Mouse (Mus musculus) embryonic facial prominence, embryonic 10.5 days (tissue): ENCODE measurements around the gene Pskh1. TPM values are rescaled to one million over a fixed set of nuclear protein-coding genes. Genes with fewer than 3 reads are reported as not detected.
A peak's percentile ranks its signal among the peaks of the same experiment; 100 is the strongest.

ENCODE experiments used
- DNase-seq: peaks from one replicate; pipeline ENCODE4 v3.0.0-alpha.2; 2017; ENCODE audit warnings: low spot score
- H3K27ac ChIP-seq: fragments of 300-500 bp; sonication (generic); replicated peaks from 2 replicates; pipeline ENCODE4 v1.5.1; 2016; ENCODE audit warnings: mild to moderate bottlenecking
- H3K27me3 ChIP-seq: fragments of 300-500 bp; sonication (generic); replicated peaks from 2 replicates; pipeline ENCODE4 v1.6.1; 2016; ENCODE audit warnings: low read depth, mild to moderate bottlenecking; ENCODE audit not compliant: poor library complexity, severe bottlenecking
- H3K36me3 ChIP-seq: fragments of 300-500 bp; sonication (generic); replicated peaks from 2 replicates; pipeline ENCODE4 v1.6.1; 2016; ENCODE audit warnings: mild to moderate bottlenecking, moderate library complexity
- H3K4me1 ChIP-seq: fragments of 300-500 bp; sonication (generic); 2 replicates; pipeline ENCODE4 v1.6.1; 2016
- H3K4me3 ChIP-seq: fragments of 300-500 bp; sonication (generic); 2 replicates; pipeline ENCODE4 v1.5.1; 2016; ENCODE audit warnings: mild to moderate bottlenecking, moderate library complexity
- H3K9me3 ChIP-seq: fragments of 300-500 bp; sonication (generic); 2 replicates; pipeline ENCODE4 v1.6.1; 2016; ENCODE audit warnings: mild to moderate bottlenecking
- WGBS: fragments of 180-500 bp; shearing (Covaris S2); methylation state at CpG from one replicate; pipeline ENCODE4 v1.1.7; 2016; 5-methylcytosine and 5-hydroxymethylcytosine counted together
- microRNA-seq: library from miRNA; unstranded; fragments of <30 nt; microRNA quantifications from one replicate; pipeline ENCODE4, GENCODE M21; 2017
- polyA plus RNA-seq: library from polyadenylated mRNA; unstranded; fragments of >200 nt; fragmentation: Nextera tagmentation; extraction: Ambion mirVana; gene quantifications from 2 replicates; pipeline ENCODE4 v1.2.1, GENCODE M21; 2016

Gene Pskh1
- polyA plus RNA-seq, 1 experiment from 2014 or later: 38.1 TPM

DNA sequence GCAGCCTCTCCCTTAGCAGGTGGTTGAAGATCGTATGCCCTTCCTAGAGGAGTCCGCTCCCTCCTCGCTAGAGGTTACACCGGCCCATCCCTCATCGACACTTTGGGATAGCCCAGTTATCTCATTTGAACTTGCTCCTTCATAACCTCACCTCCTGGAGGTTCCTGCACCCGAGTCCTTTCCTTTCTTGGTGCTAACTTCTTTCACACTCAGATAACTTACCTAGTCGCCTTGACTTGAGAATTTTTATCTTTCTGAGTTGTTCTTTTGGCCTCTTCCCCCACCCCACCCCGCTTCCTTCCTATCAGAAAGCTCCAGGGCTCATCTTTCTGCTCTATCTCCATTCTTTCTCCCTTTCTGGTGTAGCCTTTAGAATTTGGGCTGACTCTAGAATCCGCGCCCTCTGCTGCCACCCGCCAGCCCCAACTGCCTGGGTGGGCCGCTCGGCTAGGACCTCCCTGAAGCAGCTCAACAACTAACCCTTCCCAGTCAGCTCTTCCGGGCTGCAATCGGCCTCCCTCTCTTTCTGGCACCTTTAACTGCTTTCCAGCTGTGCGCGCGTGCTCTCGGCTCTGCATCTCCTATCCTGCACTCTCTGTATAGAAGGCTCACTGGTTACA lies 66.6 kb downstream of the Pskh1 start:
- peaks cover 30% of the 10 kb centered on the region for H3K27me3 ChIP-seq
- peak; percentile 79 for DNase-seq
- H3K36me3 ChIP-seq: 0 out of 2 replicates have a peak, but pooled peaks cover 2% of the 10 kb centered on the region
- H3K9me3 ChIP-seq: no peaks in the 10 kb centered on the region
- peaks cover 38% of the 10 kb centered on the region for H3K4me1 ChIP-seq
- peak overlapping the region; percentile 72 for H3K4me3 ChIP-seq
- H3K27ac ChIP-seq: peak overlapping the region; percentile 85
- WGBS: 8% methylated on average over 19 of the region's 19 CpGs

DNA sequence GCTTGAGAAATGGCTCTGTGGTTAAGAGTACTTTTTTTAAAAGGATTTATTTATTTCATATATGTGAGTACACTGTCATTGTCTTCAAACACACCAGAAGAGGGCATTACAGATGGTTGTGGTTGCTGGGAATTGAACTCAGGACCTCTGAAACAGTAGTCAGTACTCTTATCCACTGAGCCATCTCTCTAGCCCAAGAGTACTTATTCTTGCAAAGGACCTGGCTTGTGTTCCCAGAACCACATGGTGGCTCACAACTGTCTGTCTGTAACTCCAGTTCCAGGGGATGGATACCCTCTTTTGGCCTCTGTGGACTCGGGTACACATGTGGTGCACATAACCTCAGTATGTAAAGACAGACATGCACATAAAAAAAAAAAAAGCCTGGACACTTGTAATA lies 69.1 kb downstream of the Pskh1 start:
- DNase-seq: no peak
- peaks cover 27% of the 10 kb centered on the region for H3K4me1 ChIP-seq
- H3K36me3 ChIP-seq: no peaks in the 10 kb centered on the region
- no peak overlapping the region for H3K27ac ChIP-seq
- no peaks in the 10 kb centered on the region for H3K9me3 ChIP-seq
- no peak overlapping the region for H3K4me3 ChIP-seq
- H3K27me3 ChIP-seq: peaks cover 27% of the 10 kb centered on the region
- 85% methylated on average over 1 of the region's 1 CpGs for WGBS

DNA sequence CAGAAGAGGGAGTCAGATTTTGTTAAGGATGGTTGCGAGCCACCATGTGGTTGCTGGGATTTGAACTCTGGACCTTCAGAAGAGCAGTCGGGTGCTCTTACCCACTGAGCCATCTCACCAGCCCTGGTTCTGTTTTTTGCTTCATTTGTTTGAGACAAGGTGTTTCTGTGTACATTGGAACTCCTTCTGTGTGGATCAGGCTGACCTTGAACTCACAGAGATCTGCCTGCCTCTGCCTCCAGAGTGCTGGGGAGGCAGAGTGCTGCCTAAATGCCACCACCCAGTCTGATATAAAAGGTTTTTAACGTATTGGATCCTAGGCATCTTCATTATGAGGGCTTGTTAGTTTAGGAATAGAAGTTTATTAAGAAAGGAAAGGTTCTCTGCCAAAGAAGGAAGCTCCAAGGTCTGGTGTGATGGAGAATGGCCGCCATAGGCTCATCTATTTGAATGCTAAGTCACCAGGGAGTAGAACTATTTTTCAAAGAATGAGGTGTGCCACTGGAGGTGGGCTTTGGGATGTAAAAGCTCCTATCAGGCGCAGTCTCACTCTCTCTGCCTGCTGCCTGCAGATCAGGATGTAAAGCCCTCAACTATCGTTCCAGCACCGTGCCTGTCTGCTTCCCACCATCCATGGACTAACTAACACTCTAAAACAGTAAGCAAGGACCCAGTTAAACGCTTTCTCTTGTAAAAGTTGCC lies 70.9 kb downstream of the Pskh1 start:
- peaks cover 11% of the 10 kb centered on the region for H3K4me1 ChIP-seq
- H3K27ac ChIP-seq: no peak overlapping the region
- 79% methylated on average over 8 of the region's 8 CpGs for WGBS
- H3K36me3 ChIP-seq: no peaks in the 10 kb centered on the region
- peaks cover 20% of the 10 kb centered on the region for H3K27me3 ChIP-seq
- DNase-seq: no peak
- no peaks in the 10 kb centered on the region for H3K9me3 ChIP-seq
- no peak overlapping the region for H3K4me3 ChIP-seq

DNA sequence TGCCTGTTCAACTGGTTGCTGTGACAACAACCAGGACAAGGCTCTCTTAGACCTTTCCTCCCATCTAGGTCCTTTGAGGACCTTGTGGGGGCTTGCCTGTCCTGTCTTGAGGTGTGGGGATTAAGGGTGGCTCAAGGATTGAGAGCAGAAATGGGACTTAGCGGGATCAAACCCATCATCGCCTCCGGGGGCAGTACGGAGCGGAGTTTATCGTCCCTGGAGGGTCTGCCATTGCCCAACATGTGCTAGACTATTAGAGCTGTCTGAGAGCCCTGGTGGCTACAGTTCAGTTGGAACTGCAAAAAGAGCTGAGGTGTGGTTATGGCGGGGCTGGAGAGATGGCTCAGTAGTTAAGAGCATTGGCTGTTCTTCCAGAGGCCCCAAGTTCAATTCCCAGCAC lies 75.1 kb downstream of the Pskh1 start:
- Histone ChIP-seq H3K4me3 (no peak overlapping the region), H3K27me3 (no peaks in the 10 kb centered on the region), H3K27ac (no peak overlapping the region), H3K36me3 (no peaks in the 10 kb centered on the region), H3K4me1 (no peaks in the 10 kb centered on the region), H3K9me3 (peaks cover 4% of the 10 kb centered on the region; the same call in 1 of the 2 replicates)
- DNase-seq: no peak
- WGBS: 63% methylated on average over 7 of the region's 7 CpGs

DNA sequence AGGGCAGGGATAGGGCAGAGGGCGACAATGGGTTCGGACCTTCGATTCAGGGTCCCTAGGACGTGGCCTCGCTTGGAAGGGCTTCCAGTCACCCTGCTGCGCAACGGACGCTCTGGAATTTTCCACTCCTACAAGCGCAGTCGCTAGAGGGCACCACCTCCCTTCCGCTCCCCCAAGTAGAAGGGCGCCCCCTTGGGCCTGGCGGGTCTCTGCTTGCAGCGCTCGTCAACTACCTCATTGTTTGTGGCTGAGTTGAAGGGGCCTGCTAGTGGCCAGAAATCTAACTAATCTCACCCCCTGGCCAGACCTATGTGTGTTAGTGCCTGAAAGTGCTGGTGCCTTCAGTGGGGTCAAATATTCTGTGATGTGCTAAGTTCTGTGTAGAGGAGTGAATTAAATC lies 79.1 kb downstream of the Pskh1 start, which contains the start of gene Dpep3:
TSS of gene Dpep3 (minus strand) at position 105 of the 400 bp plus-strand sequence.
- 92% methylated on average over 15 of the region's 15 CpGs for WGBS
- Histone ChIP-seq H3K36me3 (no peaks in the 10 kb centered on the region), H3K9me3 (peaks cover 4% of the 10 kb centered on the region; the same call in 1 of the 2 replicates), H3K27me3 (no peaks in the 10 kb centered on the region), H3K4me1 (no peaks in the 10 kb centered on the region), H3K27ac (no peak within 1 kb of the TSS), H3K4me3 (no peak within 1 kb of the TSS)
- DNase-seq: no peak

DNA sequence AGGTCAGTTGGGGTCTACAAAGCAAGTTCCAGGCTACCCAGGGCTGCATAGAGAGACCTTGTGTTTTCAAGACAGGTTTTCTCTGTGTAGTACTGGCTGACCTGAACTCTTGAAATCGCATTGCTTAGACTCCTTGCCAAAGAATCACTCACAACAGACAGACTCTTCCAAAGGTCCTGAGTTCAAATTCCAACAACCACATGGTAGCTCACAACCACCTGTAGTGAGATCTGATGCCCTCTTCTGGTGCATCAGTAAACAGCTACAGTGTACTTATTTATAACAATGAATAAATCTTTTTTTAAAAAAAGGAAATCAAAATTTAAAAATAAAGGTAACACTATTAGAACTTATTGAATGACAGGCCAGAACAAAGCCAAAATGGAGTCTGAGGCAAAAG lies 80.9 kb downstream of the Pskh1 start:
- H3K4me3 ChIP-seq: no peak overlapping the region
- no peaks in the 10 kb centered on the region for H3K27me3 ChIP-seq
- H3K4me1 ChIP-seq: no peaks in the 10 kb centered on the region
- DNase-seq: no peak
- H3K9me3 ChIP-seq: peaks cover 4% of the 10 kb centered on the region; the same call in 1 of the 2 replicates
- 89% methylated on average over 1 of the region's 1 CpGs for WGBS
- H3K36me3 ChIP-seq: no peaks in the 10 kb centered on the region
- H3K27ac ChIP-seq: no peak overlapping the region

Small RNAs within 50 kb of the gene (microRNA-seq; reads per million reads assigned to microRNA genes)
- not detected for gene Mir7074

Other genes starting within 250 kb of the Pskh1 start
- 1.5 TPM in 2 replicates for gene Carmil2, start 214.2 kb upstream of the Pskh1 start, polyA plus RNA-seq
- gene Acd, start 199.3 kb upstream of the Pskh1 start, polyA plus RNA-seq: 67.7 and 72.6 TPM in 2 replicates
- 15.1 and 16.8 TPM in 2 replicates for gene Pard6a, start 199.3 kb upstream of the Pskh1 start, polyA plus RNA-seq
- gene 4933405L10Rik, start 192.8 kb upstream of the Pskh1 start, polyA plus RNA-seq: not detected in 2 replicates
- 49.3 and 54.0 TPM in 2 replicates for gene Enkd1, start 192.2 kb upstream of the Pskh1 start, polyA plus RNA-seq
- 34.7 and 36.6 TPM in 2 replicates for gene Gfod2, start 141.8 kb upstream of the Pskh1 start, polyA plus RNA-seq
- gene Ranbp10, start 73.1 kb upstream of the Pskh1 start, polyA plus RNA-seq: 11.4 and 12.1 TPM in 2 replicates
- gene Tsnaxip1, start 72.7 kb upstream of the Pskh1 start, polyA plus RNA-seq: 0.19 and 0.40 TPM in 2 replicates
- gene Cenpt, start 47.2 kb upstream of the Pskh1 start, polyA plus RNA-seq: 49.6 and 51.2 TPM in 2 replicates
- gene Thap11, start 45.3 kb upstream of the Pskh1 start, polyA plus RNA-seq: 82.1 and 83.0 TPM in 2 replicates
- gene Nutf2, start 39.9 kb upstream of the Pskh1 start, polyA plus RNA-seq: 394 and 398 TPM in 2 replicates
- gene Edc4, start 19.6 kb upstream of the Pskh1 start, polyA plus RNA-seq: 69.8 and 78.4 TPM in 2 replicates
- 0.35 and 0.54 TPM in 2 replicates for gene Nrn1l, start 6.9 kb upstream of the Pskh1 start, polyA plus RNA-seq
- gene Ctrl, start 33.4 kb downstream of the Pskh1 start, polyA plus RNA-seq: 1.9 and 2.2 TPM in 2 replicates
- 30.5 and 36.8 TPM in 2 replicates for gene Psmb10, start 38.0 kb downstream of the Pskh1 start, polyA plus RNA-seq
- gene Lcat, start 42.9 kb downstream of the Pskh1 start, polyA plus RNA-seq: 1.7 and 2.4 TPM in 2 replicates
- gene Slc12a4, start 65.7 kb downstream of the Pskh1 start, polyA plus RNA-seq: 31.0 and 33.9 TPM in 2 replicates
- gene Dpep3, start 79.0 kb downstream of the Pskh1 start, polyA plus RNA-seq: not detected in 2 replicates
- 21.0 and 24.9 TPM in 2 replicates for gene Dus2, start 90.9 kb downstream of the Pskh1 start, polyA plus RNA-seq
- gene Dpep2nb, start 105.5 kb downstream of the Pskh1 start, polyA plus RNA-seq: not detected in 2 replicates
- 22.3 and 23.6 TPM in 2 replicates for gene Ddx28, start 111.4 kb downstream of the Pskh1 start, polyA plus RNA-seq
- 6.8 and 7.3 TPM in 2 replicates for gene Nfatc3, start 158.4 kb downstream of the Pskh1 start, polyA plus RNA-seq
- 7.5 and 10.5 TPM in 2 replicates for gene Esrp2, start 236.5 kb downstream of the Pskh1 start, polyA plus RNA-seq
- 12.8 and 13.8 TPM in 2 replicates for gene Pla2g15, start 250.0 kb downstream of the Pskh1 start, polyA plus RNA-seq